Mouse (Mus musculus) myocyte (in vitro differentiated cells): Measurements from ENCODE around the gene Scp2d1. TPM values are rescaled to one million over a fixed set of nuclear protein-coding genes. Genes with fewer than 3 reads are reported as not detected.

ENCODE experiments used
- H3K27me3 ChIP-seq: one replicate; pipeline ENCODE4 v1.6.1; 2011; ENCODE audit not compliant: control insufficient read depth, insufficient read depth, insufficient read length
- H3K36me3 ChIP-seq: one replicate; pipeline ENCODE4 v1.6.1; 2011; ENCODE audit not compliant: control insufficient read depth, insufficient read depth
- H3K4me2 ChIP-seq: one replicate; pipeline ENCODE4 v1.6.1; 2011; ENCODE audit warnings: low read depth, control low read depth
- H3K4me3 ChIP-seq: one replicate; pipeline ENCODE4 v1.5.1; 2011; ENCODE audit warnings: mild to moderate bottlenecking, control low read depth, moderate library complexity
- H3K79me2 ChIP-seq: one replicate; pipeline ENCODE4 v1.6.1; 2011; ENCODE audit not compliant: control insufficient read depth, insufficient read depth
- H3ac ChIP-seq: one replicate; pipeline ENCODE4 v1.6.1; 2011; ENCODE audit not compliant: control insufficient read depth, insufficient read length
- E2F4 ChIP-seq: IDR thresholded peaks from one replicate; pipeline ENCODE4 v1.6.1; 2011; ENCODE audit warnings: mild to moderate bottlenecking, control low read depth, moderate library complexity; ENCODE audit not compliant: insufficient read depth
- MAX ChIP-seq: IDR thresholded peaks from one replicate; pipeline ENCODE4 v1.6.1; 2011; ENCODE audit warnings: low read depth, mild to moderate bottlenecking, control low read depth
- MYOD1 ChIP-seq, 3 experiments: IDR thresholded peaks; one replicate each; pipeline ENCODE4 v1.6.1; 2011; ENCODE audit warnings: control low read depth in 2 of 3, low read depth in 2 of 3, mild to moderate bottlenecking in 2 of 3, moderate library complexity in 1 of 3; ENCODE audit not compliant: insufficient read length in 2 of 3, control insufficient read depth in 1 of 3
- POLR2A ChIP-seq: IDR thresholded peaks from one replicate; pipeline ENCODE4 v1.6.1; 2011; ENCODE audit warnings: low read depth, mild to moderate bottlenecking, control low read depth, moderate library complexity; ENCODE audit not compliant: insufficient read length
- SRF ChIP-seq: IDR thresholded peaks from one replicate; pipeline ENCODE4 v1.6.1; 2011; ENCODE audit warnings: low read depth; ENCODE audit not compliant: control insufficient read depth, insufficient read length
- TCF12 ChIP-seq: IDR thresholded peaks from one replicate; pipeline ENCODE4 v1.6.1; 2011; ENCODE audit warnings: mild to moderate bottlenecking, control low read depth; ENCODE audit not compliant: poor library complexity, insufficient read depth, severe bottlenecking
- USF1 ChIP-seq: IDR thresholded peaks from one replicate; pipeline ENCODE4 v1.6.1; 2011; ENCODE audit warnings: low read depth, mild to moderate bottlenecking, control low read depth, moderate library complexity
- polyA plus RNA-seq: library from polyadenylated mRNA; unstranded; fragments of >200 nt; fragmentation: generic; extraction: Trizol; gene quantifications from one replicate; pipeline ENCODE4 v1.2.1, GENCODE M21; 2012; ENCODE audit warnings: missing spikeins

The Scp2d1 gene
- polyA plus RNA-seq, 1 experiment, result not detected

GRCm38 (mm10) chr2:144868827-144869226 is 45.4 kb downstream of the Scp2d1 start:
- Histone ChIP-seq H3ac (no peak overlapping the region), H3K79me2 (no peaks in the 10 kb centered on the region), H3K4me3 (no peak overlapping the region), H3K36me3 (no peaks in the 10 kb centered on the region), H3K4me2 (no peak overlapping the region), H3K27me3 (no peaks in the 10 kb centered on the region)
- TF ChIP-seq SRF (no peak), MAX (no peak), TCF12 (no peak), POLR2A (no peak), E2F4 (no peak), USF1 (no peak), MYOD1 (IDR thresholded peaks at IDR 0.05; ENCODE audit: control insufficient read depth in 1 of 3, insufficient read length in 2 of 3, low read depth in 2 of 3) (no peak)

Other genes with a start within 250 kb of the Scp2d1 start
- gene Smim26, start 229.6 kb upstream of the Scp2d1 start, polyA plus RNA-seq, result 62.3 TPM
- gene Dtd1, start 223.8 kb upstream of the Scp2d1 start, polyA plus RNA-seq, result 10.5 TPM